Mouse (Mus musculus) embryo, embryonic 11 days (tissue): ENCODE data around the gene Sult1e1.

ENCODE experiments used
- DNase-seq: peaks from one replicate; pipeline ENCODE4 v3.0.0-alpha.2; 2015

Sult1e1 gene

DNA sequence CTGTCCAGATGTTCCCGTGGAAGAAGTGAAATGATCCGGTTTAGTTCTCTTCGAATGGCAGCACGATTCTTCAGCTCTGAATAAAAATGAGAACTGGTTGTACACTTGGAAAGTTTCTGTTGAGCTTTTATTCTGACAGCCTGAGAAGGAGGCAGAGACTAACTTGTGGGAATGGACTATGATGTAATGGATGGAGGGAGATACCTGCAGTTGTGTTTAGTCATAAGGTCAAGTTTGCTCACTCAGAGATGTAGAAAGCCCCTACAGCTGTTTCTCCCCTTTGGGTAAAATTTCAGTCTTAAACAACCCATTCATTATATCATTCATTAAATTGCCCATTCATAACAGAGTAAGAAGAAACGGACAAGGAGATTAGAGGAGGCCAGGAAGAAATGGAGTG lies at the start of gene Sult1e1:
TSS of gene Sult1e1 (minus strand) at position 101 of the 400 bp plus-strand sequence.
- no peak for DNase-seq

DNA sequence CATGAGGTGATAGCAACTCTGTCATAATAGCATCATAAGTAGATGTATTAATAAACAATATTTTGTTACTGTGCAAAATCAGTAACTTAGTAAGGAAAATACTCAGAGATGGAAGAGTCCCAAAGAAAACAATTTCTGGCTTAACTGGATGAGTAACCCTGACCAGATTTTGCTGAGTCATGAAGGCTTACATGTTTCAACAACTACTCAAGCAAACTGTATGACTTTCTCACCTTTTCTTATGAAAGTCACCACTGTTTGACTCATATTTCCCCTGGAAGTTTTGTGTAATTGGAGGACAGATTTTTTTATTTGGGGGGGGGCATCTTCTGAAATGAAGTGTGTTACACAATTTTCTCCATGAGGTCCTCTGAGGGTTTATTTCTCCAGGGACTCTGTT lies 31.3 kb upstream of the Sult1e1 start:
- DNase-seq, result no peak

DNA sequence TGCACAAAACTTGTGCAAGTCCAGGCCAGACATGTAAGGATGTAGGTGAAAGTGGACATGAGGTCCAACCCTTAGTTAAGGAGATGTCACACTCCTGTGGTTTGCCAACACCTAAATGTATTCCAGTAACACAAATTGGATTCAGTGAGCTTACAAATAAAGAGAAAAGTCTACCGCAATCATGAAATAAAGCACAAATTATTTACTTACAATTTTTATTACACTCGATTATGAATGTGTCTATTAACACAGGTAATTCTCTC lies 23.7 kb upstream of the Sult1e1 start:
- no peak for DNase-seq

DNA sequence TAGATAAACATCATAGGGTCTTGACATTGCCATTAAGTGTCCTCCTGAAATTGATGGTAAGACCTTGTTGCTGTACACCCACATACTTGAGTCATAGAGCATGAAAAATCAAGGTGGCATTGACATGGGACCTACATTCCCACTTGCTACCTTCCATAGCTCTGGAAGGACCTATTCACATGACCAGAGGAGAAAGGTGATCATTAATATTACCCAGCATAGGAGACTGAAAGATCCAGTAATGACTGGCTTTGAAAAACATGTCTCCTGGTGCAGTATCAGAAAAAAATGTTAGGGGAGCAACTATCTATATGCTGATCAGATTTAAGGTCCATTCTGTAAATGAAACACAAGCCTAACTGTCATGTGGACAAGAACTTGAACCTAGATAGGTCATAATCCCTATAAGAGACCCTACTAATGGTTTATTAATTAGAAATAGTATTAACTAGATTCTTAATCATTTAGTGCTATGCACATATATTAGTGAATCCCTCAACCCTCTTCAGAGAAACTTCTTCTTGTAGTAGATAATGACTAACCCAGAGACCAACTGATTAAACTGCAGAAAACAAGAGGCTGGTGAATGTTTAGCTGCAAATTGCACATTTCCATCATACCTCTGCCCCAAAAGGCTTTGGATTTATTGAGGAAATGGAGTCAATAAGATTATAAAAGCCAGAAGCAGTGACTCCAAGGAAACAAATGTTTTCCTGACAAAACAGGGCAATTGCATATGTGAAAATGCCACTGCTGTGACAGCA lies 23.2 kb upstream of the Sult1e1 start:
- DNase-seq, result no peak

DNA sequence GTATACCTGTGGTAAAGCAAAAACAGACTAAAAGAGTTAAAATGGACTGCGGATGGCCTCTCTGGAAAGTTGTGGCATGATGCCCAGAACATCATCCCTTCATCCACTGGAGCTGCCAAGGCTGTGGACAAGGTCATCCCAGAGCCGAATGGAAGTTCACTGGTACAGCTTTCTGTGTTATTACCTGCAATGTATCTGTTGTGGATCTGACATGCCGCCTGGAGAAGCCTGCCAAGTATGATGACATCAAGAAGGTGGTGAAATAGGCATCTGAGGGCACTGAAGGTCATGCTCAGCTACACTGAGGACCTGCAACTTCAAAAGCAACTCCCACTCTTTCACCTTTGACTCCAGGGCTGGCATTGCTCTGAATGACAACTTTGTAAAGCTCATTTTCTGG lies 9.6 kb upstream of the Sult1e1 start:
- DNase-seq, result no peak

DNA sequence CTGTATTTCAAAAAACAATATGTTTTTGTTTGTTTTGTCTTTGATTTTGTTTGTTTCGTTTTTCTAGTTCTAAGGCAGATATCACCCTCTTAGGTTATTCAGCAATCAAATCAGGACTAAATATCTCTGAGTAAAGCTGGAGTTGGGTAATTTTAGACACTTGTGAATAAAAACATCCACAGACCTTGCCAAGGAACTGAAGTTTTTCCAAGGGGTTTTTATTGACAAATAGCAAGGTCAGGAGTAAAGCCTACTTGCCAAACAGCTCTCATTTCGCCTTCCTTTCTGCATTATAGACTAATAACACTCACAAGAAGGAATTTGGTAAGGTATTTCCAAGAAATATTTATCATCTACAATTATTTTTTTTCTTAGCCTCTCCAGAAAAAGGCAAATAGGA lies 6.5 kb upstream of the Sult1e1 start:
- DNase-seq, result no peak

DNA sequence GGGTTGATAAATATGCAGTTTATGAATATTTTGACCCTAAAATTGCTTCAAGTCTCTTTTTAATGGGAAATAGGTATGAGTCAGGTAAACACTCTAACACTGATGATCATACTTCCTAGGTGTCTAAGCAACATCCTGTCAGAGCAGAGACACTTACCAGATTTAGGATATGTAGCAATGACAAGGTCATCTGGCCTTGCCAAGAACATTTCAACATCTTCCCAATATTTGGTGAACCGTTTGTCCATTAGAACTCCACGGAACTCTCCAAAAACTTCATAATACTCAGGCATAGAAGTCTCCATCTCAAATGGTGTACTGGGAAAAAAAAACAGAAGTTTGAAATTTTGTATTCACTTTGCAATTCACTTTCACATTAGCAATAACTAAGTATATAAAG lies 1.5 kb downstream of the Sult1e1 start:
- no peak for DNase-seq

DNA sequence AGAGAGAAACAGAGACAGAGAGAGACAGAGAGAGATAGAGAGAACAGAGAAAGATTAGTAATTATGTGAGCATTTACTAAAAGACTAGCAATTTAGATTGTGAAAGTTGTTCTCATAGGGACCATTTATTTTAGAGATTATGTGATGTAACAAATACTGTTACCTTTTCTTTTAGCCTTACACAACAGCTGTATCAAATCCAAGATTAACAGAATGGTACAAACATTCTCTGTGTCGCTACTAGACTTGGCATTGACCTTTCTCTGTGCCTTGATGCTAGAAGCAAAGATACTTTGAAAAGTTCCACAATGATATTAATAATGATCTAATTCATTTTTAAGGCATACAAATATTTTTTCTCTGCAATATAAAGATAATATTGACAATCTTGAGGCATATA lies 11.0 kb downstream of the Sult1e1 start:
- DNase-seq, result no peak

DNA sequence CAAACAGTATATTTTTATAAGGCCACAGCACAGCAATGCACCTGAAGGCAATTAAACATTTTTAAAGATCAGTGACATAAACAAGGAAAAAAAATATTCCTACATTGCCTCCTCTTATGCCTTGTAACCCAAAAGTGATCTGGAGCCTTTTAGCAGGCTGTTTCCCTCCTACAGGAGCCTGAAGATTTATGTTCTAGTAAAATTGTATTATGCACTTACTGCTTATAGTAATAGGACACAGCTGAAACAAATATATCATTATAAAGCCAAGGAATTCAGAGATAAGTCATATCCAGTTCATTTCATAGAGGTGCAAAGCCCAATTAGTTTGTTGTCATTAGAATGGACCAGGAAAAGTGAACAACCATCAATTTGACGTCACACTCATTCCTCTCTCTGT lies 17.2 kb downstream of the Sult1e1 start:
- no peak for DNase-seq

DNA sequence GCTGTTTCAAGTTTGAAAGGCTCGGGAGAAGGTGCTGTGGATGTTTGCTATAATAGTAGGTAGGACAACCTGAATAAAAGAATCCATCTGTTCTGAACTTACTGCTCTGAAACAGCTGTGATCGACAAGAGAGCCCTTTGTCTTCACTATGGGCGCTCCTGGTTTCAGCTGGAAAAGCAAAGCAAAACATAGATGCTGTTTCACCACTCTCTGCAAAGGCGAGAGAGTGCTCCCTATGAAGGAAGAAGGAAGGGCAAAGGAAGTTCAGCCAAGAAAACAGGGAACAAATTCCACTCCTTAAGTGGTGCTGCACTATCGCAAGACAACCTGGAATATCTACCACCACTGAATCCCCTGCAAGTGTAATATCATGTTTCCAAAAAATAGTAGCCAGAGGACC lies 17.9 kb downstream of the Sult1e1 start:
- DNase-seq, result peak; percentile 14

DNA sequence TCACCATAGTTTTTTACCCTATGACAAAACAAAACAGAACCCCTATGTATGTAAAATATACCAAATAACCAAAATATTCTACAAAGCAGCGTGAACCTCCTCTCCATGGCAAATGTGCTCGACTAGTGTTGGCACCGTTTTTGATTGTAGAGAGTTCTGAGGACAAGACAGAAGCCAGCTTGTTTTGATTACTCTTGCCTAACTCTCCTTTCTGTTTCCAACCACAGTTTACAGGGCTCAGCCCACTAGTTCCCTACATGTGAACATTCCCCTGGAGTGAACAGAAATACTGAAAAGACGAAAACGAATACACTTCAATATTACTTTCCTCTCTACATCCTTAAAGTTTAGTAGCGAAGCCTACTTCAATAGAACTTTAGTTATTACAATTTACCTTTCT lies 18.6 kb downstream of the Sult1e1 start:
- DNase-seq, result no peak

DNA sequence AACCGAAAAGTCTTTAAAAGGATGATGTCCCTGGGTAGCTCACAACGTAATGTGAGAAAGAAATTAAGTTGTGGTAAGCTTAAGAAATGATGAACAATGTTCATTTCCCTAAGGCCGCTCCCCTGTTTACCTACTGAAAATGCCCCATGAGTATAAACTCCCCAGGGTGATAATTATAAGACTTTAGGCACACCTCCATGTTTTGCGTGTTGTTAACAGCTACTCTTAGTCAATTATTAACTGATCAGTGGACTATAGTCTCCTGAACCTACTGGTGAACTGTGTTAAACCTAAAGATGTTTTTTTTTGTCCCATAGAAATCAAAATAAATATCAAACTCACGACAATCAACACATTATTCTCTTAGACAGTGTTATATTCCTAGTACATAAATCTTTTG lies 22.5 kb downstream of the Sult1e1 start, which contains the start of gene Sult1d1:
TSS of gene Sult1d1 (minus strand) at position 183 of the 400 bp plus-strand sequence.
- DNase-seq, result no peak

DNA sequence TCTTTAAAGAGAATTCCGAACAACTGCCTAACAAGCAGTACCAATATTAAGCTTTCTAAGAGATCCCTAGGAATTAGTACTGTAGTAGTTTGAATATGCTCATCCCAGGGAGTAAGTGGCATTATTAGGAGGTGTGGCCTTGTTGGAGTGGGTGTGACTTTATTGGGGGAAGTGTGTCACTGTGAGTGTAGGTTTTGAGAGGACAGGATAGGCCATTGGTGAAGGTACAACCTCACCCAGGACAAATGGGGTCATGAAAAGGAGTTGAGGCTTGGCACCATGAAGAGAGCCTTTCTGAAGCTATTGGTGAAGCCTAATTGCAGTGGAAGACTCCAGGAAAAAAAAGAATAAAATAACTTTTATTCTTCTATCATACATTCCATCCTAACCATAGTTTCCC lies 24.1 kb downstream of the Sult1e1 start:
- DNase-seq, result no peak

DNA sequence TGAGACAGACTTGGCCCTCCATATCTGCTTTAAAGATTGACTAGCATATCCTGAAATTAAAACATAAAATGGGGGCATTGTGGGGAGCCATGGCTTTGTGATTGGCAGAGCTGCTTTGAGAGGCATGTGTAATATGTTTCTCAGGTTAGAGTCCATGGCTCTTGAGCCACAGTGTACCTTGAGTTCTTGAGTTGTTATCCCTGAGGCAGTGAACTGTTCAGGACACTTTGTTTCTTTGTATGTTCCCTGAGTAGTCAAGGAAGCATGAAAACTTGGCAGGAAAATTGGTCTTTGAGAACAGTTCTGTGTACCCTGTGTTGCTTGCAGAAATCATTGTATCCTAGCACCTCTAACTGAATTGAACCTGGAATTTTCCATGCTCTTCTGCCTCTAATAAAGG lies 28.4 kb downstream of the Sult1e1 start:
- DNase-seq, result no peak

DNA sequence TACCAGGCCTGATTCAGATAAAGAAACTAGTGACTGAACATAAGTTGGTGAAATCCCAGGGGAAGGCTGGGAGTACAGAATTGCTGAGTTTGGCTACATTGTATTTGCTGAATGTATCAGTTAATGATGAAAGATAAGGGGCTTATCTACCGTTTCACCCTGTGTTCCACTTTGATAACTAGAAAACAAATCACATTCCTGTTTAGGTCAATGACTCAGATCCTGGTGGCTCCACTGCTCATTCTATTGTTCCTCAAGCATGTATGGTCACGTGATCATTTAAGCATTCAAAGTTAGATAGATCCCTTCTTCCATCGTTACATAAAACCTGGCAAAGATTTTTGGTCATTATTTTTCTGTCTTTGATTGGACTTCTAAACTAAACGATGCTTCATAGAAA lies 28.9 kb downstream of the Sult1e1 start:
- no peak for DNase-seq

DNA sequence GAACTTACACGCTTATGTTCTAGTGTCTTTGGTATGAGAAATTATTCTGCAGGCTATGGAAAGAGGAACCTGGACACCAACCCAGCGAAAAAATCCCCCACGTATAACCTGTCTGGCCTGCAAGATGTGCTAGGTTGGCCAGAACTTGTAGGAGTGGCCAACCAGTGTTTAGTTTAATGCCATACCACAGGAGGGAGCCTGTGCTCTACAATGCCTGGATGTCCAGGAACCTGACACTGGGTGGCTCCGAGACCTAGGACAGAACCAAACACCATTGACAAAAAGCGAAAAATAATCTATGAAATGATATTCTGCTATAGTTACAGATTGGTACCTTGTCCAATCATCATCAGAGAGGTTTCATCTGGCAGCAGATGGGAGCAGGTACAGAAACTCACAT lies 31.2 kb downstream of the Sult1e1 start:
- no peak for DNase-seq

DNA sequence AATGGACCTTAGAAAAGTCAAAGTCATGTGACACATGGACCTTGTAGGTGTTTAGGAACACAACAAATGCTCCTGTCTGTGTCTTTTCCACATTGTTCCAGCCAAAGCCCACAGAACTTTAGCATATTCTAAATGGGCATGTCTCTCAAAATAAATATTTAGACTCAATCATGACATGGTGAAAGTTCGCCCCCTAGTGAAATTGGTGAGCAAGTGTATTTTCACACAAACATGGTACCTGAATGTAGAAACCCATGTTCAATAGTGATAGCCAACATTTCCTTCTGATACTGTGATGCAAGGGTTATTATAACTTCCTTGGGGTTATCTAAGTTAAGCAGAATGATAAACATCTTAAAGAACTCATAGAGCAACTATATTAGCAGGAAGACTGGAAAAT lies 40.5 kb downstream of the Sult1e1 start:
- peak; percentile 4 for DNase-seq

DNA sequence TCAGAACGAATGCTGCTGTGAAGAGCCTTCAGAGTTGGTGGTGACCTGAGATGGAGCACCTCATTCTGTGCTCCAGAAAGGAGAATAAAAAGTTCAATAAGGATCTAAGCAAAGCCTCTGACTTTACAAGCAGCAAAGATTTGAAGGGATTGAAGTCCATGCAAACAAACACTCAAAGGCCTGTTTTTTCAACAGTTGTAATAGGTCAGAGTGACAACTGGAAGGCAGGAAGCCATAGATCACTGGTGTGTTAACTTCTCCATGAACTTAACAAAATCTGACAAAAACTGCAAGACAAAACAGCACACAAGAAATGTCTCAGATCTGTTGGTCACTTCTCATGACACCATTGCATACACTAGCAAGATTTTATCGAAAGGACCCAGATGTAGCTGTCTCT lies 53.3 kb downstream of the Sult1e1 start, which contains the start of gene Sult1b1:
TSS of gene Sult1b1 (minus strand) at position 85 of the 400 bp plus-strand sequence.
- DNase-seq, result no peak

DNA sequence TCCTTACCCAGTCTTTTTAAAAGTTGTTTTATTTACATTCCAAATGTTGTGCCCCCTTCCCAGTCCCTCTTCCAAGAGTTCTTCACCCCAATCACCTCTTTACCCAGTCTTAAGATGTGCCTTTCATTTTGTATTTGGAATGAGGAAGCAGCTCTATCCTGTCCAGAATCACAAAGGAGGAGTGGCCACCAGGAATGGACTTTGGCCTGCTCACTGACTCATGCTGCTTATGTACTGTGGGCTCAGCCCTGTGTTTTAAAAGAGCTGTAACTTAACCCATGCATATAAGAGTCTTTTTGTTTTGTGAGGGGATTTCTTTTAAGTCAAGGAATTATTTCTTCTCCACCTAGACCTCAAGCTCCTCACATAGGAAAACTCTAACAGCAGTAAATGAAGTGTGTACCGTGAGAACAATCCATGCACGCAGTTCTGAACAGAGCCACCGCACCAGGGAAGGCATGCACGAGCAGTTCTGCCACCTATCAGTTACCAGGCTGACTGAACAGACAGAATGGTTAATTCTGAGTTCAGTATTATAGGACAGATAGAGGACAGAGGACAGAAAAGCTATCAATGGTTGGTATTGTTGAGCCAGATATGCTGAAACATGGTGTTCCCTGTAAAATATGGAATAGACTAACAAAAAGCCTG lies 55.3 kb downstream of the Sult1e1 start:
- DNase-seq, result peak; percentile 2

DNA sequence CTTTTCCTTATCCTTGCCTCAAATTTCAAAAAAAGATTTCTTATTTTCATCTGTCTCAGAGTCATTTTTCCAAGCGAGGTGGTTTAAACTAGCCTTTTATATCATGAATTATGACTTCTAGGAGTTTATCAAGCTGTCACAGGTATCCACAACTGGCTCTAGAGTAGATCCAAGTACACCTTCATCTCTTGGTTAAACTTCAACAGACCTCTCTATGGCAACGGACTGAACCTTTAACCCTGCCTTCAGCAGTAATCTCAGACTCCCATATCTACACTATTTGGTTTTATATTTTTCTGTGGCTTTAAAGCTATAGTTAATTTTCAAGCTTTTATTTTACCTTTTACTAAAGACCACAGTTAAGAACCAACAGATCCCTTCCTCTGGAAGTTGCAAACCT lies 59.1 kb downstream of the Sult1e1 start:
- DNase-seq, result no peak
